Mouse (Mus musculus) thymus, postnatal 10 days (tissue): ENCODE results near the gene BC055324.
A peak's percentile ranks its signal among the peaks of the same experiment; 100 is the strongest.
"Not testable (repeated sequence)": the region's sequence is repeated elsewhere in the genome, so short reads cannot be mapped to it uniquely, and the experiment has no call there.

Experiments
- DNase-seq, 2 experiments: peaks; one replicate each; pipeline ENCODE4 v3.0.0; 2021; ENCODE audit warnings: low spot score in 2 of 2

The BC055324 gene

GRCm38 (mm10) chr1:163994721-163995608 lies at the start of gene BC055324, which contains the start of gene Mettl18:
Gene BC055324 (minus strand): TSS chr1:163994796.
Gene Mettl18 (plus strand): TSS chr1:163994889.
- DNase-seq, result peak; percentile 78 to 86

GRCm38 (mm10) chr1:164043549-164043948 lies 49.0 kb upstream of the BC055324 start:
- no peak for DNase-seq

GRCm38 (mm10) chr1:164040385-164041135 lies 46.0 kb upstream of the BC055324 start:
- DNase-seq, result no peak

- DNase-seq, result peak in 1 of 2 experiments; percentile 42
Observed at GRCm38 (mm10) chr1:164027416-164027815, 32.8 kb upstream of the BC055324 start.

- no peak for DNase-seq
Observed at GRCm38 (mm10) chr1:164025685-164026084, 31.1 kb upstream of the BC055324 start.

- not testable (repeated sequence) for DNase-seq
Observed at GRCm38 (mm10) chr1:164022106-164022505, 27.5 kb upstream of the BC055324 start.

- not testable (repeated sequence) for DNase-seq
Observed at GRCm38 (mm10) chr1:164020746-164021145, 26.1 kb upstream of the BC055324 start.

GRCm38 (mm10) chr1:164019789-164020188 lies 25.2 kb upstream of the BC055324 start:
- DNase-seq, result no peak

- no peak for DNase-seq
Observed at GRCm38 (mm10) chr1:164018221-164018896, 23.8 kb upstream of the BC055324 start.

- DNase-seq, result no peak
Observed at GRCm38 (mm10) chr1:164014616-164015015, 20.0 kb upstream of the BC055324 start.

- peak in 1 of 2 experiments; percentile 53 for DNase-seq
Observed at GRCm38 (mm10) chr1:164009235-164009634, 14.6 kb upstream of the BC055324 start.

GRCm38 (mm10) chr1:164004311-164004710 lies 9.7 kb upstream of the BC055324 start:
- DNase-seq, result no peak

- DNase-seq, result no peak
Observed at GRCm38 (mm10) chr1:164001831-164002452, 7.3 kb upstream of the BC055324 start.

- DNase-seq, result no peak
Observed at GRCm38 (mm10) chr1:163995609-163995913, 965 bp upstream of the BC055324 start.

GRCm38 (mm10) chr1:163994173-163994720 lies 349 bp downstream of the BC055324 start:
- no peak for DNase-seq

GRCm38 (mm10) chr1:163992371-163992770 lies 2.2 kb downstream of the BC055324 start:
- DNase-seq, result no peak

GRCm38 (mm10) chr1:163976515-163976914 lies 18.1 kb downstream of the BC055324 start:
- DNase-seq, result no peak

- no peak for DNase-seq
Observed at GRCm38 (mm10) chr1:163975088-163975487, 19.5 kb downstream of the BC055324 start.

- DNase-seq, result no peak
Observed at GRCm38 (mm10) chr1:163974471-163974870, 20.1 kb downstream of the BC055324 start.

GRCm38 (mm10) chr1:163964008-163964689 lies 30.4 kb downstream of the BC055324 start:
- DNase-seq, result no peak

GRCm38 (mm10) chr1:163958036-163958435 lies 36.6 kb downstream of the BC055324 start:
- no peak for DNase-seq
